Mouse (Mus musculus): ENCODE measurements around the gene Dars2. TPM values are rescaled to one million over a fixed set of nuclear protein-coding genes. Genes with fewer than 3 reads are reported as not detected.

The Dars2 gene
- 17.0 and 17.9 TPM in 2 replicates for polyA plus RNA-seq (2012; rRNA removed)

- DNase-seq (ENCODE audit: low spot score), result peak; percentile 85
Measured at GRCm38 (mm10) chr1:161070352-161071271, at the start of gene Dars2, which contains the start of gene Cenpl. Gene Dars2, minus strand, starts transcription at chr1:161070658. Gene Cenpl, plus strand, starts transcription at chr1:161070713.

DNA sequence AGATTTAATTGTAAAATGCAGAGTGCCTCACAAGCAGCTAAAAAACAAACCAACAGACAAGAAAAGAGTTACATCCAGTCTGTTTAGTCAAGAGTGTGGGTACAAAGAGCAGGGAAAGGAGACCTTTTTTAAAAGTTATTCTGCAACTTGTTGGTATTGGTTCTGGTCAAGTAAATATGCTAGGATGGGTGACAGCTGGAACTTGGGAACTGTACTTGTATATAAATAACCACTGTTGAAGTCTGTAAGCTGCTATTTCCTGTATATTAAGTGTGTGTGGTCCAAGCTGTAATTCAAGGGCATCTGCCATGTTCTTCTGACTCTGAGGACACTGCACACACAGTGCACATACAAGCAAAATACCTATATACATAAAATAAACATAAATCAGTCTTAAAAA is 44.1 kb upstream of the Dars2 start:
- no peak for DNase-seq (ENCODE audit: low spot score)

- no peak for DNase-seq (ENCODE audit: low spot score)
Measured at GRCm38 (mm10) chr1:161109216-161109615, 38.8 kb upstream of the Dars2 start.

DNA sequence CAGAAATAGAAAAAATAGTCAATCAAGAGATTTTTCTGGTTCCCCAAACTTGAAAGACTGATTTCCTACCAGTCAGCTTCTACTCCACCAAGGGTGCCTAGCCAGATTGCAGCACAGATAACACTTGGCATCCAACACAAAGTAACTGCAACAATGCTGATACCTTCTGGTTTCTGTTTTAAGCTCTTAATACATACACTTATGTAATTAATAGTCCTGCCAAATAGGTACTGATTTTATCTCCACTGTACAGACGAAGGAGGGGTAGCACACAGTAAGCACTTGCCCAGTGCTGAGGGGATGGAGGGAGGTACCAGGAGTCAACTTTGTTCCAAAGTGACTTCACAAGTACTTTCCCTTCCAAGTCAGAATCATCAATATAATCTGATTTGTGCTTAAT is 33.4 kb upstream of the Dars2 start:
- no peak for DNase-seq (ENCODE audit: low spot score)

DNA sequence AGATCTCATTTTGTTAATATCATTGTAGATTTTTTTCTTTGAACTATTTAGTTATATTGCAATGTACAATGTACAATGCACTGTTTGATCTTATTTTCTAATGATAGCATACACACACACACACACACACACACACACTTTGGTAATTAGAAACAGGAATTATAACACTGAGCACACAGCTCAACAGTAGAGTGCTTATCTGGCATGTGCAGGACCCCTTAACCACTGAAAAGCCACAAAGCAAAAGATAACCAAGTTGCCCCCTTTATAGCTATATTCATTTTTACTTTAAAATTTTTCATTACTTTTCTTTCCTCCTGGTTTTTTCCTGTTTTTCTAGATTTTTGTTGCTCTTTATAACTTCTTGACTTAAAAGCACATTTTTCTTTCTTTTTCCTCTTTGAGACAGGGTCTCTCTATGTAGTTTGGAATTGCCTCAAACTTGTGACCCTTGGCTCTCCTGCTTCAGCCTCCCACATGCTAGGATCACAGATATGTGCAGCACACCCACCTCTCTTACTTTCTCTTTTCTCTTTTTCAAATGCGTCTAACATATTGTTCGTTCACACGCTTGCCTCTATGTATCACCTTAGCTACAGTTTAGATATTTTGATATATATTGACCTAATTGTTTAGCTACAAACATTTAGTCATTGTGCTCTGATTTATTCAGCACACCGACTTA is 29.4 kb upstream of the Dars2 start:
- no peak for DNase-seq (ENCODE audit: low spot score)

DNA sequence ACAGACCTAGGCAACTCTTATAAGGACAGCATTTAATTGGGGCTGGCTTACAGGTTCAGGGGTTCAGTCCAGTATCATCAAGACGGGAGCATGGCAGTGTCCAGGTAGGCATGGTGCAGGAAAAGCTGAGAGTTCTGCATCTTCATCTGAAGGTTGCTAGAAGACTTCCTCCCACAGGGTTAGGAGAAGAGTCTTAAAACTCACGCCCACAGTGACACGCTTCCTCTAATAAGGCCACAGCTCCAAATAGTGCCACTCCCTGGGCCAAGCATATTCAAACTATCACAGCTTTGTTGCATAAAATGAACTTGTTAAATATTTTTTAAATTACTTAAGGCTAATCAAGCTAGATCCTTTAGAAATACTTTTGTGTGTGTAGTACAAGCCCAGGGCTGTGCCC is 6.8 kb upstream of the Dars2 start:
- DNase-seq (ENCODE audit: low spot score), result no peak

DNA sequence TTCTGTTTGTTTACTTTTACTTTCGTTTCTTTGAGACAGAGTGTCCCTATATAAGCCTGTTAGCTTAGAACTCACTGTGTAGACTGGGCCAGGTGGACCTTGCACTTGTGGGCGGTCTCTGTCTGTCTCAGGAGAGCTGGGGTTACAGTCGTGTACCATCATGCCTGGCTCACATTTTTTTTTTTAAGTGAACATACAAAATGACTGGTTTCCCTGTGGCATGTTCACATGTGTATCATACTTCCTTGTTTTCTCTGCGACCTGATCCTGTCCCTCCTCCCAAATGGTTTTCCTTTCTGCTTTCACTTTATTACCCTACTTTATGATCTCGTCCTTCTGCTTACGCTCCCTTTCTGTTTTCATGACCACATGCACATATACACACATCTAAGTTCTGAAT is 5.8 kb upstream of the Dars2 start:
- DNase-seq (ENCODE audit: low spot score), result no peak

- no peak for DNase-seq (ENCODE audit: low spot score)
Measured at GRCm38 (mm10) chr1:161071272-161071620, 788 bp upstream of the Dars2 start.

DNA sequence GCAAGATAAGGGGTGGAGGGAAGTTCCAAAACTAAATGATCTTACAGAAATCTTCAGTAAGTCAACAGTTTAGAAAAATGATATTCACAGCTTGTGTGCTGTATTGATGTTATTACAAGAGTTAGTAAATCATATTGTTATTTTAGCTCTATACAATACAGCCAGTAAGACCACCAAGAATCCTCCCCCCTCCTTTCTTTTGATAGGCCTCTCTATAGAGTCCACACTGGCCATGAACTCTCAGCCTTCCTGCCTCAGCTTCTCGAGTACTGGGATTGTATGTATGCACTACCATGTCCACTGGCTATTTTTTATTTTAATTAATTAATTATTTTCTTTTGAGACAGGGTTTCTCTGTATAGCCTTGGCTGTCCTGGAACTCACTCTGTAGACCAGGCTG is 7.1 kb downstream of the Dars2 start:
- DNase-seq (ENCODE audit: low spot score), result no peak

DNA sequence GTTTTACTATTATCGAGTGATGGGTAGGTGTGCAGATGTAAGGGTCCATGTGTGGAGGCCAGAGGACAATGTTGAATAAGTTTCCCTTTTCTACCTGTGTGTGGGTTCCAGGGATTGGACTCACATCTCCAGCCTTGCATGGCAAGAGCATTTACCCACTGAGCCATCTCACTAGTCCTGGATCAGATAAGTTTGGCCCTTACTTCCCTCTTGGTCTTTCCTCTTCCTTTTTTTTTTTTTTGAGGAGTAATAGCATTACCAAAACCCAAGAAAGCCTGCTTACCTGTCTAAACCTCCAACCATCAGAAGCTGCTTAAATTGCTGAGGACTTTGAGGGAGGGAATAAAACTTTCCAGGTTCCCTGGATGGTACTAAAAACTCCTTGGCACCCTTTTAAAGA is 13.3 kb downstream of the Dars2 start:
- no peak for DNase-seq (ENCODE audit: low spot score)

DNA sequence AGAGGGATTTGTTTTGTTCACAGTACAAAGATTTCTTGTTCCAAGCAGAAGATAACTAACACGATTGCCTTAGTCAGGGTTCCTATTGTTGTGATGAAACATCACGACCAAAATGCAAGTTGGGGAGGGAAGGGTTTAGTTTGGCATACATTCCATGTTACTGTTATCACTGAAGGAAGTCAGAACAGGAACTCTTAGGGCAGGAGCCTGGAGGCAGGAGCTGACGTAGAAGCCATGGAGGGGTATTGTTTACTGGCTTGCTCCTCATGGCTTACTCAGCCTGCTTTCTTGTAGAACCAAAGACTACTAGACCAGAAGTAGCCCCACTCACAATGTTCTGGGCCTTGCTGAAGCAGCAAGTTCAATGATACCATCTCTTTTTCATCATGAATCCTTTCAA is 23.5 kb downstream of the Dars2 start:
- DNase-seq (ENCODE audit: low spot score), result no peak

DNA sequence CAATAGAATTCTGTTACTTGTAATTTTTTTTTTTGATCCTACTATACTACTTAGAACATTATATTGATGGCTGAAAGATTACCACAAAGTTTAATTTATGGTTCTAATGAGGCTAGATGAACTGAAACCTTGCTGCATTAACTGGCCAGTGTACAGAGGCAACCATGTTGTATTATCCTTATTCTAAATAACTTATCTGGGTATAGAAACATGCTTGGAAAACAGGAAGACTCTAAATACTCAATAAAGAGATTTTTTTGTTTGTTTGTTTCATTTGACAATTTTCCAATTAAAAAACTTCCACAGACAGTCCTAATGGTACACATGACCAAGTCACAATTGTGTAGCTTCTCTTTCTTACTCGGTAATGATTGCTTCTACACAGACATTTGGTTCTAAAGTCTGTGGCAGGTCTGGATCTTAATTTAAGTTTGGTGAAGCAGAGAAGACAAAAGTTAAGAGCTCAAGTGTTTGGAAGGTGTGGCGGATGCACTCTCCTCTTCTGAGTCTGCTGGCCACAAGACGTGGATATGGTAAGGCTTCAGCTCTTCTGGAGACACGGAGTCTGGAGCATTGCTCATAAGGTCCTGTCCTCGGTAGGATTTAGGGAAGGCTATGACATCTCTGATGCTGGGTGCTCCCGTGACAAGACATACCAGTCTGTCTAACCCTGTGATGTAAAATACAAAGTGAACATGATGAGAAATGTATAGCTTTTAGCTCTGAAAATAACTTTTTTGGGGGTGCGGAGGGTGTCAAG is 29.0 kb downstream of the Dars2 start:
- DNase-seq (ENCODE audit: low spot score), result no peak

- no peak for DNase-seq (ENCODE audit: low spot score)
Measured at GRCm38 (mm10) chr1:161040855-161041254, 29.6 kb downstream of the Dars2 start.

DNA sequence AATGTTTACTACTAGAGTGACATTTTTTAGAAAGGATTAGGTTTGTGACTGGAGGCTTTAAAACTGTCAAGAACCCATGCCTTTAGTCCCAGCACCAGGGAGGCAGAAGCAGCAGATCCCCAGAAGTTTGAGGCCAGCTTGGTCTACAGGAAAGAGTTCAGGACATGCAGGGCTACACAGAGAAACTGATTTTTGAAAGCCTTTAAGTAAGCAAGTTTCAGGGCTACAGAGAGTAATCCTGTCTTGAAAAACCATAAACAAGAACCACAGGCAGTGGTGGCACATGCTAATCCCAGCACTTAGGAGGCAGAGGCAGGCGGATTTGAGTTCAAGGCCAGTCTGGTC is 30.1 kb downstream of the Dars2 start:
- DNase-seq (ENCODE audit: low spot score), result no peak

DNA sequence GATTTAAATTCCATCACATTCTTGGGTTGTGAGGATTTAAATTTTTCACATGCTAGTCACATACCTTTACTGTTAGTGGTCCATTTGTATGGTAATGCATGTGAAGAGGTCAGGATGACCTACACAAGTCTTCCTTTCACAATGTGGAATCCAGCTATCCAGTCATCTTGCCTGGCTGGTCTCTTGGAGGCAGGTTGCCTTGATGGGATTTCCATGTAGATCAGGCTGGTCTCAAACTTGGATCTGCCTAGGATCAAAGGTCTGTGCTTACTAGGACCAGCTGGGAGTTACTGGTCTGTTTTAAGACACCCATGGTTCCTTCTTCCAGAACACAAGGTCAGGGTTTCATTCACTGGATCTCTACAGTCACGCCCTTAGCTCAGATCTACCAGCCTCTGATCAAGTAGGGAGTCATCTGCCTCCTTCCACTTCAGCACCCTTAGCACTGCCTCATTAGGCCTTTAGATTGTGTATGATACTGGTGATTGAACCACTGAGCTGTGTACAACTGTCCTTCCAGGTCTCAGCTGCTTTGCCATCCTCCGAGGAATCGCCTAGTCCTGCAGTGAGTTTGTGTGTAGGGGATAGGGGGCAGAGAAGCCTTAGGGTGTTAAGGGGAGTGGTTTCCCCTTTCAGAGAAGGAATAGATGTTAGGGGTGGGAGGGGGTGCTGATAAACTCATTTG is 30.6 kb downstream of the Dars2 start:
- no peak for DNase-seq (ENCODE audit: low spot score)

GRCm38 (mm10) chr1:161038968-161039721 is 31.3 kb downstream of the Dars2 start:
- no peak for DNase-seq (ENCODE audit: low spot score)

- DNase-seq (ENCODE audit: low spot score), result no peak
Measured at GRCm38 (mm10) chr1:161038004-161038403, 32.5 kb downstream of the Dars2 start.

- no peak for DNase-seq (ENCODE audit: low spot score)
Measured at GRCm38 (mm10) chr1:161037599-161037998, 32.9 kb downstream of the Dars2 start.

- no peak for DNase-seq (ENCODE audit: low spot score)
Measured at GRCm38 (mm10) chr1:161037026-161037425, 33.4 kb downstream of the Dars2 start.

DNA sequence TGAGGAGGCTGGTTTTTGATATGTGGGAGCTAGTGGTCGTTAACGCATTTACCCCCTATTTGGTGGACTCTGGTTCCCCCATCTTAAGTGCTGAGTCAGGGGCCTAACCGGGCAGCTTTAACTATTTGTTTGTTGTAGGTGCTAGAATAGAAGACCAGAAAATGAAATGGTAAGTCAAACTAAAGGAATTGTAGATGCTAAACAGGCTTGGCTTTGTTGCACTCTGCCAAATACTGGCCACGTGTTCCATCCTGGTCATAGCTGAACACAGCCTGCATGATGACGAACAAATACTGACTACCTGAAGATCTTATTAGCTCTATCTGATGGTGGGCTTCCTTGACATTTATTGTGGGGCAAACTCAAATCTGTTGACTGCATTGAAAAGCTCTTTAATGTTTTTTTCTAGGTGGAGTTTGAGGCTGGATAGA is 34.0 kb downstream of the Dars2 start:
- no peak for DNase-seq (ENCODE audit: low spot score)

DNA sequence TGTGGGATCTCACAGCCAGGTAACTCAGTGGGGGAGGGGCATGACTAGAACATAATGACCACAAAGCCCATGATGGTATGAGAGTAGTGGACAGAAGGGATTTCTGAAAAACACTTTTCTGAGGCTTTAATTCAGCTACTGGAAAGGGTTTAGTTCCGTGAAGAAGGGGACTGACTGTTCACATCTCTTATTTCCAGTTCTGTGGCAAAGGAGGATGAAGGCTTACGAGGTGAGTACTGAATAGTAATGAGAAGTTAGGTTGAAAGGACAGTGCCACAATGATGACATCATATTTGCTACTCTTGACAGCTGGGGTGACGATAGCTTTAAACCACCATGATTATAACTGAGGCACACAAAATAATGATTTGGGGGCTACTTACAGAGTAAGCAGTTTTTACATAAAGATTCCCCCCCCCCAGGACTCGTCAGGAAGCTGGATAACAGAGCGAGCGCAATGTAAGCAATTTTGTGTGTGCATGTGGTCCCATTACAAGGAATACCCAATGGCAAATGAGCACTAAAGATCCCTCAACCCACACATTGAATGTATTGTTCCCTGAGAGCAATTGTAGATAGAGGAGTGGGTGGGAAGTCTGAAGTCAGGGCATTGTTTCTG is 34.6 kb downstream of the Dars2 start:
- DNase-seq (ENCODE audit: low spot score), result no peak
